Mouse (Mus musculus) liver, adult 2 months (tissue): ENCODE measurements around the gene Pecam1.

Experiments used
- CTCF ChIP-seq: fragments of 200-500 bp; IDR thresholded peaks from 2 replicates; pipeline ENCODE4 v1.5.1; 2011; ENCODE audit warnings: low read depth, low read length, control low read depth
- POLR2A ChIP-seq: fragments of 200-500 bp; IDR thresholded peaks from 2 replicates; pipeline ENCODE4 v1.6.1; 2011; ENCODE audit warnings: low read length, control low read depth; ENCODE audit not compliant: insufficient read depth; ENCODE audit errors: extremely low read depth

- TF ChIP-seq POLR2A (no peak), CTCF (no peak)
Measured at GRCm38 (mm10) chr11:106739116-106739515, 11.3 kb downstream of the Pecam1 start.
